Mouse (Mus musculus) gastrocnemius, postnatal 4 days (tissue): ENCODE measurements at regions not wholly inside any gene's neighbourhood (a gene's known extent, or its start where the extent isn't known, plus 50 kb on each side); places are given as distances from the start of the nearest gene placed in this dataset.
A peak's percentile ranks its signal among the peaks of the same experiment; 100 is the strongest.

Source experiments
- DNase-seq, 2 experiments: peaks; one replicate each; pipeline ENCODE4 v3.0.0; 2021 to 2022; ENCODE audit warnings: low spot score in 2 of 2, mixed read lengths in 2 of 2

- DNase-seq, result no peak
Measured at GRCm38 (mm10) chr13:113536306-113536705, 82.1 kb downstream of the Snx18 start.

DNA sequence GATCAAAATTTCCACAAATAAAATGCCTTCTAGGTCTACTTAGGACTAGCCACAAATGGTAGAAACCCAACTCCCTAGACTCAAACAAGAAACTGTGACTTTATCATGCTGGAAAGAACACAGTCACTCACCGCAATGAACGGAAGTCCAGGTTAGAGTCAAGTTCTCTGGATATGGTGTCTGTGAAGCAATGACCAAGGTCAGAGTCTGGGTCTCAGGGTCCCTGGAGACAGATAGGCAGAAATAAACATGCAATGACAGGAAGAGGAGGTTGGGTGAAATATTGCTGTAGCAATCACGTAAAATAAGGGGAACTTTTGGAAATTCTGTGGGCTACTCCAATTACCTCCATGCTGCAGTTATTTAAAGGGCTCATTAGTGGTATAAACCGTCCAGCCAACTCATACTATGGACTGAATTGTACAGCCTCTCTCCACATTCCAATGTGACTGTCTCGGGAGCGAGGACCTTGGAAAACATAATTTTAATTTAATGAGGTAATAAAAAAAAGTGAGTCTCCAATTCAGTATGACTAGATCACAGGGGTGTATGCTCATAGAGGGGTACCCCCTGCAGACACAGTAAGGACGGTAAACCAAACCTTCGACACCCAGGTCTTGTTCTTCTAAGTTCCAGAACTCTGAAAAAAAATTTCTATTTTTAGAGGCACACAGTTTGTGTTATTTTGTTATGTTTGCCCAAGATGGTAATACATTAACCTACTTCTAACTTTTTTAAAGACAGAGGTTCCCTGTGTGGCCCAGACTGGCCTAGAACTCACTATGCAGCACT lies 83.5 kb downstream of the Snx18 start:
- DNase-seq, result no peak

DNA sequence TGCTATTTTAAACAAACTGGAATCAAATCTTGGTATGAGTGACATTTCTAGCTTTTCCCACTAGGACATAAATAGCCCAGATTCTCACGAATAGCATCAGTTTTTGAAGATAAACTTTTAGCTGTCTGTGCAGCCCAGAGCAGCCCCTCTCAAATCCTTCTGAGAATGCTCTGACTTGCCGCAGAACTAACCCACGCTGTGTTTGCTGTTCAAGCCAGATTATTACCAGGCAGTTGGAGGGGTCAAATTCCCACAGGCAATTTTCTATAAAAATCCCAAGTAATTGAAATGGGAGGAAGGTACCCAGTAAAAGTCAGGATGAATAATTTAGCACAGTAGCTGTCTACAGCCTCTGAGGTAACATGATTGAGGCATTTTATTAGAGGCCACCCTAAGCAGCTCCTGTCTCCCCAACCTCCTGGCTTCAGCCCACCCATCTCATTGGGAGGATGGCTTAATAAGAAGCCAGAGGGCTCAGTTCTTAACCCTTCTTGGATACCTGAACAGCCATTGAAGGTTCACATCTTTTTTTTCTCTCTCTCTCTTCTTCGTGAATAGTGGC lies 84.4 kb downstream of the Snx18 start:
- no peak for DNase-seq

GRCm38 (mm10) chr13:113526997-113527396 lies 91.4 kb downstream of the Snx18 start:
- no peak for DNase-seq

GRCm38 (mm10) chr13:113523503-113523902 lies 94.9 kb downstream of the Snx18 start:
- DNase-seq, result no peak

- DNase-seq, result no peak
Measured at GRCm38 (mm10) chr13:113518144-113518543, 100.2 kb downstream of the Snx18 start.

- no peak for DNase-seq
Measured at GRCm38 (mm10) chr13:113516102-113516501, 102.3 kb downstream of the Snx18 start.

DNA sequence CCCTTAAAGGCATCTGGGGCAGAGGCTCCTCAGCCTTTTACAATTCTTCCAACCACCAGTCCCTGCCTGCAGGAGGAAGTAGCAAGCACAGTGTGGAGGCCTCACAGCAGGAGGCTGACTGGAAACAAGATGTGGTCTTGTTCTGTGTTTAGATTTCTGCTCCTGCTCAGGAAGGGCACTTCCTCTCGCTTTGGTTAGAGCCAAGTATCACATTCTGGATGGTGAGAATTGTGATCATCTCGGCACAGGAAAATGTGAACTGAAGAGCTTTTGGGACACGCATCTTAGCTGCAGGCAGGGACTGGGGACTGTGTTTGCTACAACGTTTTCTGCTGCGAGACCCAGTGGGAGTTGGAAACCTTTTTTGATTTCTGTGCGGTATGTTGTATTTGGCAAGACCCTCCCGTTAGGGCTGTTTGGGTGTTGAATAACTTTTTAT lies 103.2 kb downstream of the Snx18 start:
- no peak for DNase-seq

- peak; percentile 69 to 86 for DNase-seq
Measured at GRCm38 (mm10) chr13:113509403-113510185, 108.8 kb downstream of the Snx18 start.

GRCm38 (mm10) chr13:113508124-113508728 lies 110.1 kb downstream of the Snx18 start:
- no peak for DNase-seq

- no peak for DNase-seq
Measured at GRCm38 (mm10) chr13:113502528-113502927, 115.8 kb downstream of the Snx18 start.

DNA sequence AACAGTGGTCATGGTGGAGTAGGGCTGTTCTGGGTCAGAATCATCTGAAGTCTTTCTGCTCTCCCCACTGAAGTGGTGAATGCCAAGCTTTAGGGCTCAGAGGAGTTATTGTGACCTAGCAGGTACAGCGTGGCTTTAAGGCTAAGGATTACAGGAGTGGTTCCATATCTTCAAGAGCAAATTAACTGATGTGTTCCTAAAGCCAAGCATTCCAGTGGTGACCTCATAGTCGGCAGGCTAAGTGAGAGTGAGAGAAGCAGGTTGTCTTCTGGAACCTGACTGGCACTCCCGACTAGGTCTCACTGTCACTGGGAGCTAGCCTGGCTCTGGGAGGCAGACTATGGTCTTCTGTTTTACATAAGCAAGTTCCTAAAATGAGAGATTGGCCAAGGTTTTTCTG lies 116.3 kb downstream of the Snx18 start:
- DNase-seq, result no peak

DNA sequence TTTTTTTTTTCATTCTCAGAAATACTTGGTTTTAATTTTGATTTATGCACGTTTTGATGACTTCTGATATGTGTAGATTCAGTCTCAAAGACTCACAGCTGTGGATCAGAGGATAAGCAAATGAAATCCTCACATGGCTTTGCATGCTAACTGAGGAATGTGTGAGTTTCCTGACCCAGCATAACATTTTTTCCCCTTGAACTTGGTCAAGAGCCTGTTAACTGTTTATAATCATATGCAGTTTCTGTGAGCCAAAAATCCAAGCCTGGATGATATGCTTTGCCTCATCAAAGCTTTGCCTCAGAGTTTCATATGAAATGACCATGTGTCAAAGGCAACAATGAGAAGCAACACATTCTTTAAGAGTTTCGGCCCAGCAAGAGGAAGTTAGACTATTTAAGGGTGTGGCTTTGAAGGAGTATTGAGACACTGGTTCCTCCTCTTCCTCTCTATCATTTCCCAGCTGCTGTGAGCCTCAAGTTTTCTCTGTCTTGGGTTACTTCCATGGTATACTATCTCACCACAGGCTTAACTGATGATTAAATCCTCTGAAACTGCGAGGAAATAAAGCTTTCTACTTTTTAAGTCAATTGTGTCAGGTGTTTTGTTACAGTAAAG lies 117.9 kb downstream of the Snx18 start:
- no peak for DNase-seq

DNA sequence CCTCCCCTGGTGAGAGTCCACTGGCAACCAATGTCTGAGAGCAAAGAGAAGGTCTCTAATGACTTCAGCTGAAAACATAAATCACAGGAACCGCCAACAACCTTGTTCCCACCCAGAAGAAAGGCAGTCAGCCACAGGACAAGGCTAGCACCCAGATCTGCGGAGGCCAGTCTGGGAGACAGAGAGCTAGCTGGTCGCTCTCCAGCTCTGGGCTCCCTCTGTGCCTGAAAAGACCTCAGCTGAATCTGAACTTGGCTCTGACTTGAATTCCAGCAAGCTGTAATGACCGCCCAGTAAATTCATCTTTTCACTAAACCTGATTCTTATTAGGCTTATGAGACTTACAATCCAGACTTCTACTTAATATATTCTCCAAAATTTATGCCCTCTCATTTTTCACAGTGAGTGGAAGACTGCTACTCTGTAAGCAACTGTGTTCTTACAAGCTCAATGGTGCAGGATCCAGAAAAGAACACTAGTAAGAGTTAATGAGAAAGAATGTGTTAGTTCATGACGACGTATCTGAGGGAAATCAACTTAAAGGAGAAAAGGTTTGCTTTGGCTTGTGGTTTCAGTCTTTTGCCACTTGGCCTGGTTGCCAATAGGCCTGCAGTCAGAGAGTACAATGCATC lies 119.2 kb downstream of the Snx18 start:
- DNase-seq, result peak in 1 of 2 experiments; percentile 60

DNA sequence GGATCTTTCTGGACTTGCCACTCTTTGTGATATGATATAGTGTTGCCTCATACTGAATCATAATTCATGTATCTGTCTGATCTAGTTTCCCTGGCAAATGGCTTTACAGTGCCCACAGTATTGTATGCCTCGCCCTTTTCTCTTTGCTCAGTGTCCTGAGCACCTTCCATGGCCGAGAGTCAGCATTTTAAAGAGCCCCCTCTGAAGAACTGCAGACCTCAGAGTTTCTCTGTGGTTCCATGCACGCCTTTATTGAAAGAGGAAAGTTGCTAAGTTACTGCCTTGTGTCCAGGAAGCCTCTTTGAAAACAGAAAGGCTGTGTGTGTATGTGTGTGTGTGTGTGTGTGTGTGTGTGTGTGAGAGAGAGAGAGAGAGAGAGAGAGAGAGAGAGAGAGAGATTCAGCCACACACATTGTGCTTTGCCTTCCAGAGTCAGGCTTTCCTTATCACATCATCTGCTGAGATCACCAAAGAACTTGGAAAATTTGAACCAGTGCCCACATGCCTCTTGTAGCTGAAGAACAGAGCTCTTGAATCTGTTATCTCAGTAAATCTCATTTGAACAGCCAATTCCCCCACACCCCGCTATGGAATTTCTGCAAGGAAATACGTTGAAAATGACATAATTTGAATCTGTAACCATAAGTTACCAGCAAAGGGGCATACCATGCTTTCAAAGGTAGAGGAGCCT lies 122.6 kb downstream of the Snx18 start:
- DNase-seq, result no peak

DNA sequence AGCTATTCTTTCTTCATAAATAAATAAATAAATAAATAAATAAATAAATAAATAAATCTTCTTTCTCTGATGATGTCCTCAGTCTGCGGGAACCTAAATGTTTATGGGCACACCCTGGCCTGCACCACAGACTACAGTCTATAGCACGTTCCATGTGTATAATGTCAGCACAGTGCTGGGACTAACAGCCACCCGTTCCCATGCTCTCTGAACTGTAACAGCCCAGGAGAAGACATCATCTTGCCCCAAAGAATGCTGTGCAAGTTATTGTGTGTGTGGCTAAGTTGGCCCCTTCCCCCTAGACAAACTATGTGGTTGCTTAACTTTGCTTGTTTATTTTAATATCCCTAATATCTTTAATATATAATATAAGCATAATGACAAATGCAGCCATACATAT lies 123.2 kb downstream of the Snx18 start:
- DNase-seq, result no peak

DNA sequence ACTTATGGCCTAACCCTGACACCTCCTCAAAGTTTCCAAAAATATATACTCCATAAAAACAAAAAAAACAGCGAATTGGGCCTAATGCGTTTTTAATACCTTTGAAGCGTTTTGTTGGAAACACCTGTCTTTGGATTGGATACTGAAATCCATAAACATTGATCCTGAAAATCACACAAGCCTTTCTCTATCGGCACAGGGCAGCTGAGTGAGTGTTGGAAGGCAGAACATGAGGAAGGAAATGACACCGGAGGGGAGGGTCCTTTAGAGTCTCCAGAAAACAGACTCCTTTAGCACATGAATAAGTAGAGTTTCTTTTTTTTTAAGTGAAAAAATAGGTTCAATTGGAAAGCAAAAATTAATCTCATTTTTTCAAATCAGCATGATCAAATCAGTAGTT lies 123.7 kb downstream of the Snx18 start:
- DNase-seq, result no peak

DNA sequence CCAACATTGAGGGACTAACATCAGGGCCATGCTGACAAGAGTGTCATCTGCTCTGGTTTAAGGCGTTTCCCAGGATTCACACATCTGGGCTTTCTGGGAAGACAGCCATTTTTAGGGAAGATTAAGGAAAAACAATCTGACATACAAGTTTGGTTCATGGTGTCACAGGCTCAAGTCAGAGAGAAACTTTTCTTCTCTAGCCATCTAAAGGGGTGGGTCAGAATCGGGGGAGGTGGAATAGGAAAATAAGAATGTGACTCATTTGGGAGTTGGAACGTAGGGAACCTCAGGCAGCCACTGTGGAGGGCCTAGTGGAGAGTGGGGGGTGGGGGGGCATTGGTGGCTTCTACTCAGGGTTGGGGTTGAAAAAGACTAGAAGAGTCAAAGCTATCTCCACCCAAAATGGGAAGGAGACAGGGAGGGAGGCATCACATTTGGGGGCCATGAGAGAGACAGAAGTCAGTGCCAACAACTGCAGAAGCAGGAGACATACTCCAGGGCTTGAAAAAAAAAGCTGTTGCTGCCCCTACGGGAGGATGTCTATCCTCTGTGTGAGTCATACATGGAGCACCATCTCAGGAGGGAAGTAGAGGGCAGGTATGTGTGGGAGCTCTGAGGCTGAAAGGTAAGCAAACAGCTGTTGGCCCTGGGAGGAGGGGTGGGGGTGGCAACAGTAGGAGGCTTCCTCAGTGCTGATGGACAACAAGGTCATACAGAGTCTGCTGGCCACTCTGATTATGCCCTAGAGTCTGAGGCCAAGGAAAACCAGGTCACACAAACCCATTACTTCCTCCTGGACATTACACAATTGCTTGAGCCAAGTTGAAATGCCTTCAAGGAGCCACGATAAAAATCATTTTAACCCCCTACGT lies 128.2 kb downstream of the Snx18 start:
- no peak for DNase-seq

- DNase-seq, result no peak
Measured at GRCm38 (mm10) chr13:113486368-113486955, 131.9 kb downstream of the Snx18 start.
